In the genomic region with DNA sequence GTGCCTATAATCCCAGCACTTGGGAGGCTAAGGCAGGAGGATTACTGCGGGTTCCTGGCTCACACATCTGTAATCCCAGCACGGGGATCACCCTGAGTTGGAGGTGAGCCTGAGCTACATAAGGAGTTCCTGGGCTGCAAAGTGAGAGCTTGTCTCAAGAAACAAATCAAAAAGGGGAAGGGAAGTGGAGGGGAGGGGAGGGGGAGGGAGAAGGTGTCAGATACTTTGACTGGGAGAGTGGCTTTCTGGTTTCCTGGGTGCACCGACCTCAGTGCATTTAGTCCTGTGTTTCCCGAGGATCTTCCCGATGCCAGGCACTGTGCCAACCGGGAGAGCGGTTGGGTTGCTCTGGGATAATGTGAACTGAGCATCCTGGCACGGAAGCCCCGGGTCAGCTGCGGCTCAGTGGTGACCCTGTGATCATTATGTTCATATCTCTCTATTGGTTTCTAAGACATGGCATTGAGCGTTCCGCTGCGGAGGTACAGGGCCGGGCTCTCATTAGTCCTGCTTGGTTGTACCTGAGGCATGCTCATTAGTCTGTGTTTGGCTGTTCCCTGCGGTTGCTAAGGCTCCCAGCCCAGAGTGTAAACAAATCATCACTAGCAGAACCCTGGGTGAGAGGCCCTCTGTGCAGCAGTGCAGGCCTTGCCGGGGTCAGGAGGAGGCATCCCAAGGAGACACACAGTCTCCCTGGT, we compare ENCODE assay signal across 8 mouse cellular contexts. TPM values are rescaled to one million over a fixed set of nuclear protein-coding genes. Genes with fewer than 3 reads are reported as not detected.
DNase-seq lines count a peak whose midpoint lies in the region; TF ChIP-seq lines count a peak whose summit lies in the region.

No protein-coding gene starts in this region.

- TF ChIP-seq CTCF in layer of hippocampus, adult 2 months (conservative IDR thresholded peaks at IDR 0.05) = no peak

- H3K4me3 ChIP-seq in layer of hippocampus, adult 2 months = no peak overlapping the region

- H3K27ac ChIP-seq in layer of hippocampus, adult 2 months = 0 out of 2 replicates have a peak overlapping the region, but pooled peaks have one; percentile 8

- DNase-seq in layer of hippocampus, adult 2 months (ENCODE audit: low spot score in 2 of 2) = no peak
- no peak for DNase-seq in layer of hippocampus, postnatal 25 days (ENCODE audit: extremely low spot score in 1 of 2, low spot score in 1 of 2)
- peak; percentile 52 for DNase-seq in cerebellum, adult 11-12 months
- DNase-seq in forelimb bud, embryonic 11.5 days (ENCODE audit: low read depth, low spot score) = peak; percentile 34
- DNase-seq in naive thymus-derived CD4-positive, alpha-beta T cell, adult 2 months (ENCODE audit: low read depth) = peak; percentile 64
- no peak for DNase-seq in urinary bladder, adult 2 months (ENCODE audit: low spot score)
- no peak for DNase-seq in spleen, postnatal 10 days (ENCODE audit: low spot score in 2 of 2)
- DNase-seq in adrenal gland, postnatal 36 days = no peak

RNA-seq across cellular contexts. Expression of a gene that starts 28.1 kb away (rescaled TPM):
- 100 to 1,000 TPM; 513 to 524 TPM for total RNA-seq in layer of hippocampus, adult 2 months (2021)
- total RNA-seq in layer of hippocampus, postnatal 25 days (2021) = 100 to 1,000 TPM; 529 to 579 TPM
- polyA plus RNA-seq in urinary bladder, adult 2 months (2012; rRNA removed) = 166 and 206 TPM in 2 replicates
- total RNA-seq in adrenal gland, postnatal 36 days (2021) = 100 to 1,000 TPM; 433 to 439 TPM

RNA-seq across cellular contexts. Expression of a gene that starts 49.8 kb away (rescaled TPM):
- 1 to 10 TPM; 2.9 TPM for total RNA-seq in layer of hippocampus, adult 2 months (2021)
- total RNA-seq in layer of hippocampus, postnatal 25 days (2021) = 1 to 10 TPM; 3.2 to 3.4 TPM
- 6.1 and 8.1 TPM in 2 replicates for polyA plus RNA-seq in urinary bladder, adult 2 months (2012; rRNA removed)
- total RNA-seq in adrenal gland, postnatal 36 days (2021) = 10 to 100 TPM; 36.8 to 50.1 TPM

Comparison
In these comparisons a context has a peak if more than half of its experiments do, and no peak if none do; other contexts are left out.
1. DNase-seq: peak in cerebellum, adult 11-12 months (single experiment), forelimb bud, embryonic 11.5 days (single experiment) and naive thymus-derived CD4-positive, alpha-beta T cell, adult 2 months (single experiment); none in layer of hippocampus, adult 2 months (0 of 2), layer of hippocampus, postnatal 25 days (0 of 2), urinary bladder, adult 2 months (single experiment), spleen, postnatal 10 days (0 of 2) and adrenal gland, postnatal 36 days (0 of 2).
2. RNA of a gene that starts 49.8 kb away (total RNA-seq): 36.8 to 50.1 TPM in adrenal gland, postnatal 36 days; 3.2 to 3.4 TPM in layer of hippocampus, postnatal 25 days and 2.9 TPM in layer of hippocampus, adult 2 months; every median in the first group is over 4 times any median in the second.